Mouse (Mus musculus): ENCODE results near the gene Pdzk1. TPM values are rescaled to one million over a fixed set of nuclear protein-coding genes. Genes with fewer than 3 reads are reported as not detected.

Gene Pdzk1
- polyA plus RNA-seq, 1 experiment from 2014 or later, result not detected

DNA sequence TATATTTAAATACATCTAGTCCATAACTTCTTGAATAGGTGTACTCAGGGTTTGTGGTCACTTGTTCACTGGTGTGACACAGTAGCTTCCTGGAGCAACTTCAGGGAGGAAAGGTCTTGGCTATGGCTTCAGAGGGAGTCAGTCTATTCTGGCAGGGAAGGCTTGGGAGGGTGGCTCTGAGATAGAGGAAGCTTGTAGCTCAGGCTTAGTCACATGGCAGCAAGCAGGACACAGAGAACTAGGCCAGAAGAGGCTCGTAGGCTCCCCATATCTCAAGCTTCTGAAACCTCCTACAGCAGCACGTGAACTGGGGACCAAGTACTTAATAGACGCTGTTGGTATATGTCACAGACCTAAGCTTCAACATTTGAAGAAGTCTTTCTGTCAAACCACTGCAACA lies 17.9 kb upstream of the Pdzk1 start:
- no peaks in the 10 kb centered on the region for H3K36me3 ChIP-seq (ENCODE audit: control insufficient read depth, insufficient read depth, low read length)
- no peak for ATAC-seq (ENCODE audit: insufficient number of reproducible peaks, insufficient read depth, low FRiP score, low read depth)
- no peaks in the 10 kb centered on the region for H3K9me3 ChIP-seq (ENCODE audit: control insufficient read depth, low read length)
- no peak overlapping the region for H3K4me2 ChIP-seq (ENCODE audit: low read length)
- H3K9ac ChIP-seq (ENCODE audit: low read length), result no peak overlapping the region
- peaks cover 9% of the 10 kb centered on the region; the same call in 1 of the 2 replicates for H3K27me3 ChIP-seq (ENCODE audit: control insufficient read depth, insufficient read depth, low read length)
- no peak overlapping the region for H3K27ac ChIP-seq (replicated peaks in 1 of 2; ENCODE audit: control insufficient read depth in 1 of 2, insufficient read depth in 1 of 2, low read depth in 2 of 2, low read length in 2 of 2)
- 72% methylated on average over 3 of the region's 3 CpGs for WGBS
- peaks cover 8 to 18% of the 10 kb centered on the region in 2 experiments for H3K4me1 ChIP-seq (ENCODE audit: control insufficient read depth in 2 of 2, insufficient read depth in 2 of 2, low read length in 2 of 2)
- H3K4me3 ChIP-seq (ENCODE audit: control insufficient read depth in 1 of 2, insufficient read depth in 1 of 2, low read depth in 1 of 2, low read length in 2 of 2), result no peak overlapping the region

DNA sequence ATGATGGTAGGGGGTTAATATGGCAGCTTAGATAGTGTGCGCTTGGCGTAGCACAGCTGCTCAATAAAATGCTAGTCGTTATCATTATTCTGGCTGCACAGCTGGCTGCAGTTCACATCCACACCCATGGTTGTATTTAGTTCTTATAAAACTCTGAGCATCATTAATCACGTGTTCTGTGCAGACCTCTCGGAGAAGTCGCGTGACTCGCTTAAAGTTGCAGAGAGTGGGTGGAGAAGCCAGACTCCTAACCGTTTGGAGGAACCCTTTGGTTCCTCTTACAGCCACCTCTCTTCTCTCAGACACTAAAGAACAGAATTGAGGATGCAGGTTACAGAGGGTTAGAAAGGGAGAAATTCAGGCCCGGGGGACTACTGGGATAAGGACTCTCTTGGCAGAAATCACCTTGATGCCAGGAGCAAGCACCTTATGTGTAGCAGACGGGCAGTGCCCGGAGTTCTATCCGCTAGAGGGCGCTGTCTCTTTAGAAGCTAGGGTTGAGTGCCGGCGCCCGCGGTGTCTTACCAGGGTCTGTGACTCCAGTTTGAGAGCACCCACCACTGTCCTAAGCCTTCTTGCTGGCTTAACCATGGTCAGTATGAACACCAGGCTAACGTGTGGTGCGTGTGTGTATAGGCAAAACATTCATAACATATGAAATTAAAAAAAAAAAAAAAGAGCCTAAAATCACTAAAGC lies 16.5 kb upstream of the Pdzk1 start:
- H3K27ac ChIP-seq (replicated peaks in 1 of 2; ENCODE audit: control insufficient read depth in 1 of 2, insufficient read depth in 1 of 2, low read depth in 2 of 2, low read length in 2 of 2), result no peak overlapping the region
- peaks cover 9% of the 10 kb centered on the region; the same call in 1 of the 2 replicates for H3K27me3 ChIP-seq (ENCODE audit: control insufficient read depth, insufficient read depth, low read length)
- 36% methylated on average over 20 of the region's 20 CpGs for WGBS
- no peak overlapping the region for H3K9ac ChIP-seq (ENCODE audit: low read length)
- H3K4me1 ChIP-seq (ENCODE audit: control insufficient read depth in 2 of 2, insufficient read depth in 2 of 2, low read length in 2 of 2), result peaks cover 8 to 18% of the 10 kb centered on the region in 2 experiments
- peak; percentile 34; the same call in 1 of the 2 replicates for ATAC-seq (ENCODE audit: insufficient number of reproducible peaks, insufficient read depth, low FRiP score, low read depth)
- peak overlapping the region; percentile 55 for H3K4me2 ChIP-seq (ENCODE audit: low read length)
- no peaks in the 10 kb centered on the region for H3K9me3 ChIP-seq (ENCODE audit: control insufficient read depth, low read length)
- no peak overlapping the region for H3K4me3 ChIP-seq (ENCODE audit: control insufficient read depth in 1 of 2, insufficient read depth in 1 of 2, low read depth in 1 of 2, low read length in 2 of 2)
- no peaks in the 10 kb centered on the region for H3K36me3 ChIP-seq (ENCODE audit: control insufficient read depth, insufficient read depth, low read length)

DNA sequence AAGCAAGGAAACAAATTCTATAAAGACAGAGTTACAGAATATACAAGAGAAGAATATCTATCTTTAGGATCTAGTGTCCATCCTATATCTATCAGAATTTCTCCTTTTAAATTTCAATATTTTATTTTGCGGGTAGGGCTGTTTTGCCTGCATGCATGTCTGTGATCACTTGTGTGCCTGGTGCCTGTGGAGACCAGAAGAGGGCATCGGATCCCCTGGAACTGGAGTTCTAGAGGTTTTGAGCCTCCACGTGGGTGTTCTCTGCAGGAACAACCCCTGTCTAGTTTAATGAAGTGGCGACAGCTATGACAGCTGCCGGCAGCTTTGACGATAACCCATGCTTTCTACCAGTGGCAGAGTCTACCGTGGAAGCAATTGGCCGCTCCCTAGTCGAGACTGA lies 16.0 kb upstream of the Pdzk1 start:
- Histone ChIP-seq H3K4me1 (ENCODE audit: control insufficient read depth in 2 of 2, insufficient read depth in 2 of 2, low read length in 2 of 2) (peaks cover 8 to 18% of the 10 kb centered on the region in 2 experiments), H3K27ac (replicated peaks in 1 of 2; ENCODE audit: control insufficient read depth in 1 of 2, insufficient read depth in 1 of 2, low read depth in 2 of 2, low read length in 2 of 2) (no peak overlapping the region), H3K4me3 (ENCODE audit: control insufficient read depth in 1 of 2, insufficient read depth in 1 of 2, low read depth in 1 of 2, low read length in 2 of 2) (0 out of 4 replicates have a peak overlapping the region, but pooled peaks of 1 of the 2 experiments have one; percentile 2), H3K9ac (ENCODE audit: low read length) (no peak overlapping the region), H3K9me3 (ENCODE audit: control insufficient read depth, low read length) (no peaks in the 10 kb centered on the region), H3K27me3 (ENCODE audit: control insufficient read depth, insufficient read depth, low read length) (peaks cover 9% of the 10 kb centered on the region; the same call in 1 of the 2 replicates), H3K36me3 (ENCODE audit: control insufficient read depth, insufficient read depth, low read length) (no peaks in the 10 kb centered on the region), H3K4me2 (ENCODE audit: low read length) (peak overlapping the region; percentile 55)
- WGBS, result 4% methylated on average over 9 of the region's 9 CpGs
- peak; percentile 70 for ATAC-seq (ENCODE audit: insufficient number of reproducible peaks, insufficient read depth, low FRiP score, low read depth)

DNA sequence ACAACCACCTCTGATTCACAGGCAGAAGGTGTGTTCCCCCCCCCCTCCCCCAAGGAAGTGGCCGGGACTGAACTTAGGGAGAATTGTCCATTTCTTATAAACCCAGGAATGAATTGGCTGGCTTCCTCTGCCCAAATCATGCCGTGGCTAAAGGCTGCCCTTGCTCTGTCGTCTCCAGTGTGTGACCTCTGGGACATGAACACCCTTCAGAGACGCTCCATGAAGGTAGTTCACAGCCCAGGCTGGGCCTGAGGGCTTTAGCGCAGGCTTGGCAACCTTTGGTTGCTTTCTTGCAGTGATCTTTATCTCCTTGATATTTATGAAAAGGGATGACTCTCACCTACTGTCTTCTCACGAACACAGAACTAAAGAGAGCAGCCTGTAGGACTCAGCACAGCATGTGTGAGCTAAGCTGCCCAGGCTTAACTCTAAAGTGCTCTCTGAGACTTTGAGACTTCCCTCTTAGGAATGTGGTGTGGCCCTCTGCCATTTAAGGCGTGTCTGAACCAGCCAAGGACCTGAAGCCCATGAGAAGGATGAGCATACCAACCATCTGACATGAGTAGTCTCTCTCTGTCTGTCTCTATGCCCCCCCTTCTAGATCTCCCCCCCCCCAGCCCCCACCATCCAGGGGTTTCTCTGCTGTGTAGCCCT lies 15.4 kb upstream of the Pdzk1 start:
- peak overlapping the region; percentile 55 for H3K4me2 ChIP-seq (ENCODE audit: low read length)
- H3K4me3 ChIP-seq (ENCODE audit: control insufficient read depth in 1 of 2, insufficient read depth in 1 of 2, low read depth in 1 of 2, low read length in 2 of 2), result 0 out of 4 replicates have a peak overlapping the region, but pooled peaks of 1 of the 2 experiments have one; percentile 2
- H3K4me1 ChIP-seq (ENCODE audit: control insufficient read depth in 2 of 2, insufficient read depth in 2 of 2, low read length in 2 of 2), result peaks cover 5 to 15% of the 10 kb centered on the region in 2 experiments
- ATAC-seq (ENCODE audit: insufficient number of reproducible peaks, insufficient read depth, low FRiP score, low read depth), result no peak
- H3K9me3 ChIP-seq (ENCODE audit: control insufficient read depth, low read length), result no peaks in the 10 kb centered on the region
- no peaks in the 10 kb centered on the region for H3K36me3 ChIP-seq (ENCODE audit: control insufficient read depth, insufficient read depth, low read length)
- peaks cover 9% of the 10 kb centered on the region; the same call in 1 of the 2 replicates for H3K27me3 ChIP-seq (ENCODE audit: control insufficient read depth, insufficient read depth, low read length)
- no peak overlapping the region for H3K9ac ChIP-seq (ENCODE audit: low read length)
- H3K27ac ChIP-seq (replicated peaks in 1 of 2; ENCODE audit: control insufficient read depth in 1 of 2, insufficient read depth in 1 of 2, low read depth in 2 of 2, low read length in 2 of 2), result no peak overlapping the region
- whole genome bisulfite sequencing, result 23% methylated on average over 7 of the region's 7 CpGs

DNA sequence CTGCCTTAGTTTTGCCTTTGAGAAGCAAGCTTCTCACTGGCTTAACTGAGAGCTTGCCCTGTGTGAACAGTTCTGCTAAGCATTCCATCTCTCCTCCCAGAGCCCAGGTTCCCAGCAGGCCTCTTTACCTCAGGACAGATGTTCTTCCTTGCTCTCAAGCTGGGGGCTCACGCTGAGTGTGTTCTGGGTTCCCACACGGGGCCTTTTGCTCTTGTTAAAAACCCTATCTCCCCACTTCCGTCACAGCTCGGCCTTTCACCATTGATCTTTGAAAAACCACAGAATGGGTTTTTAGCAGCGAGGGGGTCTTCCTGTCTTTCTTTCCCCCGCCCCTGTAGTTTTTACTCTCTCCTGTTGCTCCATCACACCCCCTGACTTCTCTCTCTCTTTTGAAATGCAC lies 14.7 kb upstream of the Pdzk1 start:
- no peaks in the 10 kb centered on the region for H3K9me3 ChIP-seq (ENCODE audit: control insufficient read depth, low read length)
- H3K9ac ChIP-seq (ENCODE audit: low read length), result no peak overlapping the region
- no peak for ATAC-seq (ENCODE audit: insufficient number of reproducible peaks, insufficient read depth, low FRiP score, low read depth)
- no peak overlapping the region for H3K4me2 ChIP-seq (ENCODE audit: low read length)
- 50% methylated on average over 6 of the region's 6 CpGs for WGBS
- H3K36me3 ChIP-seq (ENCODE audit: control insufficient read depth, insufficient read depth, low read length), result no peaks in the 10 kb centered on the region
- H3K27me3 ChIP-seq (ENCODE audit: control insufficient read depth, insufficient read depth, low read length), result peaks cover 9% of the 10 kb centered on the region; the same call in 1 of the 2 replicates
- peaks cover 5 to 12% of the 10 kb centered on the region in 2 experiments; a peak in 2 of 4 replicates for H3K4me1 ChIP-seq (ENCODE audit: control insufficient read depth in 2 of 2, insufficient read depth in 2 of 2, low read length in 2 of 2)
- H3K4me3 ChIP-seq (ENCODE audit: control insufficient read depth in 1 of 2, insufficient read depth in 1 of 2, low read depth in 1 of 2, low read length in 2 of 2), result no peak overlapping the region
- no peak overlapping the region for H3K27ac ChIP-seq (replicated peaks in 1 of 2; ENCODE audit: control insufficient read depth in 1 of 2, insufficient read depth in 1 of 2, low read depth in 2 of 2, low read length in 2 of 2)

DNA sequence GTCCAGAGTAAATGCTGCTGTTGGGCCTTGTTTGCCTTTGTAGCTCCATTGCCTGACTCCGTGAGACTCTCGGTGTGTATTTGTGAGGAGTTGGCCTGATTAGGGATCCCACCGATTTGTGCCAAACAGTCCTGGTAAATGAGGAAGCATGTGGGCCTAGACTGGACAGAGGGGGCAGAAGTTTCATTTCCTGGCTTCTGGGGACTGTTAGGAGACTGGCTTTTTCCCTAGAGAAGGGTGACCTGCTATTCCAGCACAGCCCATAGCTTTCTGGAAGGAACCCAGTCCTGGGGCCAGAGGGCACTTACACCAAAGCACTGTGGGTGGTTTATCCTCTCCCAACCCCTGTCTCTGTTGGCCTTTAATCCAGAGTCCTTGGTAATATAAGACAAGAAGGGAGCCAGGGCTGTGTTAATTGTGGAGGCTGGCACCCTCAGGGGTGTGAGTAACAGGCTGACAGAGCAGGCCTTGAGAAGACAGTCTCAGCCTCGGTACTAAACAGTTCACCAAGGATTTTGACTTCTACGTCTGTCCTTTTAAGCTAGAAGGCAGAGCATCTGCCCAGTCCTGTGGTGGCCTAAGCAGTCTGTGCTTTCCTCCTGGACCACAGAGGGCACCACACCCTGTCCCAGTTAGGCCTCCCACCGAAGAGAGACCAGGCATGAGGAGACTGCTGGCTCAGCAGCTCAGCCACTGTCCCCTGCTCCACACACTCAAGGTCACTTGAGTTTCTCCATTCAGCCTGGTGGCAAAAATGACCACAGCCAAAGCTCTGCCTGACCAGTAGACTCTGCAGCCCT lies 8.8 kb upstream of the Pdzk1 start:
- H3K27me3 ChIP-seq (ENCODE audit: control insufficient read depth, insufficient read depth, low read length), result peaks cover 5% of the 10 kb centered on the region; the same call in 1 of the 2 replicates
- H3K36me3 ChIP-seq (ENCODE audit: control insufficient read depth, insufficient read depth, low read length), result no peaks in the 10 kb centered on the region
- no peaks in the 10 kb centered on the region; a peak in 1 of 4 replicates for H3K4me1 ChIP-seq (ENCODE audit: control insufficient read depth in 2 of 2, insufficient read depth in 2 of 2, low read length in 2 of 2)
- no peak overlapping the region for H3K4me3 ChIP-seq (ENCODE audit: control insufficient read depth in 1 of 2, insufficient read depth in 1 of 2, low read depth in 1 of 2, low read length in 2 of 2)
- no peaks in the 10 kb centered on the region for H3K9me3 ChIP-seq (ENCODE audit: control insufficient read depth, low read length)
- no peak overlapping the region for H3K27ac ChIP-seq (replicated peaks in 1 of 2; ENCODE audit: control insufficient read depth in 1 of 2, insufficient read depth in 1 of 2, low read depth in 2 of 2, low read length in 2 of 2)
- 64% methylated on average over 6 of the region's 6 CpGs for WGBS
- H3K4me2 ChIP-seq (ENCODE audit: low read length), result no peak overlapping the region
- H3K9ac ChIP-seq (ENCODE audit: low read length), result no peak overlapping the region
- no peak for ATAC-seq (ENCODE audit: insufficient number of reproducible peaks, insufficient read depth, low FRiP score, low read depth)

DNA sequence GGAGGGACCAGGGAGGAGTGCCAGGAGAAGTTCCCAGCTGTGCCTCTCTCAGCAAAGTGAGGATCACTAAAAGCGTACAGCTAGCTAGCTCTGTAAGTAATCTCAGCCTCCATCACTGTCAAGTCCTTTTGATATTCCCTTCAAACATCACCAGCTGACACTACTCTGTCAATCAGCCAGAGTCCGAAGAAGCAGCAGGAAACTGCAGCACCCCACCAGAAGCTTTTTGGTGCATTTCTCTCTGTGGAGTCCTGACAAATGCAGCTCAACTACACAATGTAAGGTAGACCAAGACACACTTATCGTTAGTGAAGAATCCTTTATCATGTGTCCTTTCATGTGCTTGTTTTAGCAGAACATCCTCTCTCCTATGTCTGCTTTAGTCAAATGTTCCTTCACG lies 7.5 kb upstream of the Pdzk1 start:
- Histone ChIP-seq H3K4me3 (ENCODE audit: control insufficient read depth in 1 of 2, insufficient read depth in 1 of 2, low read depth in 1 of 2, low read length in 2 of 2) (no peak overlapping the region), H3K9me3 (ENCODE audit: control insufficient read depth, low read length) (no peaks in the 10 kb centered on the region), H3K36me3 (ENCODE audit: control insufficient read depth, insufficient read depth, low read length) (no peaks in the 10 kb centered on the region), H3K4me1 (ENCODE audit: control insufficient read depth in 2 of 2, insufficient read depth in 2 of 2, low read length in 2 of 2) (no peaks in the 10 kb centered on the region; a peak in 1 of 4 replicates), H3K4me2 (ENCODE audit: low read length) (no peak overlapping the region), H3K9ac (ENCODE audit: low read length) (no peak overlapping the region), H3K27me3 (ENCODE audit: control insufficient read depth, insufficient read depth, low read length) (no peaks in the 10 kb centered on the region), H3K27ac (replicated peaks in 1 of 2; ENCODE audit: control insufficient read depth in 1 of 2, insufficient read depth in 1 of 2, low read depth in 2 of 2, low read length in 2 of 2) (no peak overlapping the region)
- ATAC-seq (ENCODE audit: insufficient number of reproducible peaks, insufficient read depth, low FRiP score, low read depth), result no peak
- 89% methylated on average over 4 of the region's 4 CpGs for WGBS

Measured in heart, embryonic 14.5 days (tissue).